Mouse (Mus musculus): Measurements from ENCODE around the gene Isoc2a. TPM values are rescaled to one million over a fixed set of nuclear protein-coding genes. Genes with fewer than 3 reads are reported as not detected.

Isoc2a gene
- polyA plus RNA-seq, 1 experiment from 2014 or later = 1.1 TPM

- Histone ChIP-seq H3K9ac (ENCODE audit: low read depth, low read length) (no peak within 1 kb of the TSS), H3K27ac (ENCODE audit: low read depth, low read length) (no peak within 1 kb of the TSS)
These were observed 32.6 kb upstream of the Isoc2a start, which contains the start of gene Shisa7 for GRCm38 (mm10) chr7:4844245-4844916. Gene Shisa7 (minus strand): TSS chr7:4844696.

DNA sequence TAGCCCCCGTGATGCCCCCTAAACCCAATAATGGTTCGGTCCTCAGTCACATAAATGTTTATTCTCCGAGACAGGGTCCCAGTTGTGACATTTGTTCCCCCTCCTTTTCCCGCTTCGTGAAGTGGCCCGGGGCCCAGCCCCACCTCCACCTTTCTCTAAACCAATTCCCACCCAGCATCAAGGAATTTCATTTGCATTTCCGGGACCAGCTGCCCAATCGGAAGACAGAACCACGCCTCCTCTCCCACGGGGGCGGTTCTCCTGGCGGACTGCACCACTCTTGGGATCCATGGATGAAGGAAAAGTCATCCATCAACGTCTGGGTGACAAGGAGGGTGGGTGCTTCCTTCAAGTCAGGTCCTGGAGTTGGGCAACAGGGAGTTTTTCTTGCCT lies 32.0 kb upstream of the Isoc2a start:
- Histone ChIP-seq H3K27me3 (ENCODE audit: control insufficient read depth, insufficient read depth, low read length) (peaks cover 47% of the 10 kb centered on the region), H3K4me2 (peak overlapping the region; percentile 63), H3K9ac (ENCODE audit: low read depth, low read length) (no peak overlapping the region), H3K36me3 (ENCODE audit: control insufficient read depth, insufficient read depth, low read length) (no peaks in the 10 kb centered on the region), H3K27ac (ENCODE audit: low read depth, low read length) (no peak overlapping the region), H3K4me1 (ENCODE audit: control insufficient read depth, insufficient read depth, low read length) (peaks cover 9% of the 10 kb centered on the region), H3K9me3 (replicated peaks; ENCODE audit: control insufficient read depth, low read length) (0 out of 2 replicates have a peak, but pooled peaks cover 3% of the 10 kb centered on the region), H3K4me3 (ENCODE audit: low read depth, low read length) (peak overlapping the region; percentile 36)
- ATAC-seq (replicated peaks; ENCODE audit: insufficient number of reproducible peaks, low FRiP score, low TSS enrichment) = peak; percentile 36; the same call in 1 of the 2 replicates
- under 1% methylated on average over 13 of the region's 13 CpGs for WGBS (ENCODE audit: insufficient replicate concordance)

More at GRCm38 (mm10) chr7:4844245-4844916, 32.6 kb upstream of the Isoc2a start, which contains the start of gene Shisa7:
- Histone ChIP-seq H3K4me1 (ENCODE audit: control insufficient read depth, insufficient read depth, low read length) (peaks cover 9% of the 10 kb centered on the region), H3K4me2 (peak within 1 kb of the TSS; percentile 63), H3K27me3 (ENCODE audit: control insufficient read depth, insufficient read depth, low read length) (peaks cover 47% of the 10 kb centered on the region), H3K36me3 (ENCODE audit: control insufficient read depth, insufficient read depth, low read length) (no peaks in the 10 kb centered on the region), H3K9me3 (replicated peaks; ENCODE audit: control insufficient read depth, low read length) (0 out of 2 replicates have a peak, but pooled peaks cover 3% of the 10 kb centered on the region), H3K4me3 (ENCODE audit: low read depth, low read length) (peak within 1 kb of the TSS; percentile 36)
- WGBS (ENCODE audit: insufficient replicate concordance) = under 1% methylated on average over 41 of the region's 41 CpGs
- 0 out of 2 replicates have a peak, but pooled peaks have one; percentile 6 for ATAC-seq (replicated peaks; ENCODE audit: insufficient number of reproducible peaks, low FRiP score, low TSS enrichment)

DNA sequence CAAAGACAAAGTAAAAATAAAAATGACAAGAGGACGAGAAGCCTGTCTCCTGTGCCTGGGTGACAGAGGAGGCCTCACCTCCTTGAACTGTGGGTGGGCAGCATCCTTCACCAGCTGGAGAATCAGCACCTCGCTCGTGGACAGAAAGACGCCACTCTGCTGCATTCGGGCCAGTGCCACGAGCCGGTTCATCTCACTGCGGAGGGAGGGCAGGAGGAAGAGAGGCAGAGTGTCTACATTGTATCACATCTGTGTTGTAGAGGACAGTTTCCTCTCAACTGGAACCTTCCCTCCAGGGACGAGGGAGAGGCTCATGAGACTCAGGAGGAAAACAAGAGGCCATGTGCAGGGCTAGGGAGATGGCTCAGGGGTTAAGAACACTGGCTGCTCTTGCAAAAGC lies 27.6 kb upstream of the Isoc2a start:
- 50% methylated on average over 9 of the region's 9 CpGs for WGBS (ENCODE audit: insufficient replicate concordance)
- Histone ChIP-seq H3K9ac (ENCODE audit: low read depth, low read length) (no peak overlapping the region), H3K27me3 (ENCODE audit: control insufficient read depth, insufficient read depth, low read length) (peaks cover 25% of the 10 kb centered on the region), H3K4me3 (ENCODE audit: low read depth, low read length) (no peak overlapping the region), H3K27ac (ENCODE audit: low read depth, low read length) (no peak overlapping the region), H3K4me1 (ENCODE audit: control insufficient read depth, insufficient read depth, low read length) (0 out of 2 replicates have a peak, but pooled peaks cover 3% of the 10 kb centered on the region), H3K9me3 (replicated peaks; ENCODE audit: control insufficient read depth, low read length) (0 out of 2 replicates have a peak, but pooled peaks cover 3% of the 10 kb centered on the region), H3K4me2 (no peak overlapping the region), H3K36me3 (ENCODE audit: control insufficient read depth, insufficient read depth, low read length) (no peaks in the 10 kb centered on the region)
- ATAC-seq (replicated peaks; ENCODE audit: insufficient number of reproducible peaks, low FRiP score, low TSS enrichment) = no peak

DNA sequence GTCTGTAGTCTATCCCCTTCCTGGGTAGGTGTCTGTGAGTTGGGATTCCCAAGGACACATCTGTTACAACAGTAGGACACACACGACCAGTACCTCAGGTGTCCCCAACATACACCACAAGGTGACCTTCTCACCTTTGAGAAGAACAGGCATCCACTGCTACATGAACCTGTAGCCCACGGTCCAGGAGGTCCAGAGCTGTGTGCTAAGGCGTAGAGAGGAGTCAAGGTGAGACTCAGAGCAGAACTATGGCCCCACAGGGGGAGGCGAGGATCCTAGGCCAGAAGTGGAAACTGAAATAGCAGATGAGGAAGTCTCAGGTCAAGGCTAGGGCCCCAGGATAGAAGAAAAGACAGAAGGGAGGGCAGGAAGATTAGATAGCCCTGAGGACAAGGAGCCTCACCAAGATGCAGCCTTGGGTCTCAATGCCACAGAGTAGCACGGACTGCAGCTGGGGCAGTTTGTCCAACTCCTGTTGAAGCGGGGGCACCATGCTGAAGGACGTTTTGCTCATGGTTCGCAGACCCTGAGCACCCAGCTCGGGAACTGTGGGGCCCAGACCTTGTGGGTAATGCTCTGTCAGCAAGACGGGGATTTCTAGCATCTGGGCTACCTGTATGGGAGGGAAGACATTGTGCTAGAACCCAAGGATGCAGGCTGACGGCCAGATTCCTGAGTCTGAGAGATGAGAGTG lies 26.2 kb upstream of the Isoc2a start:
- Histone ChIP-seq H3K4me3 (ENCODE audit: low read depth, low read length) (no peak overlapping the region), H3K36me3 (ENCODE audit: control insufficient read depth, insufficient read depth, low read length) (no peaks in the 10 kb centered on the region), H3K4me1 (ENCODE audit: control insufficient read depth, insufficient read depth, low read length) (no peaks in the 10 kb centered on the region), H3K27ac (ENCODE audit: low read depth, low read length) (no peak overlapping the region), H3K4me2 (no peak overlapping the region), H3K27me3 (ENCODE audit: control insufficient read depth, insufficient read depth, low read length) (peaks cover 11% of the 10 kb centered on the region; the same call in 1 of the 2 replicates), H3K9ac (ENCODE audit: low read depth, low read length) (no peak overlapping the region), H3K9me3 (replicated peaks; ENCODE audit: control insufficient read depth, low read length) (0 out of 2 replicates have a peak, but pooled peaks cover 3% of the 10 kb centered on the region)
- no peak for ATAC-seq (replicated peaks; ENCODE audit: insufficient number of reproducible peaks, low FRiP score, low TSS enrichment)
- WGBS (ENCODE audit: insufficient replicate concordance) = 65% methylated on average over 11 of the region's 11 CpGs

GRCm38 (mm10) chr7:4851315-4851688 lies 25.7 kb upstream of the Isoc2a start:
- 68% methylated on average over 8 of the region's 8 CpGs for WGBS (ENCODE audit: insufficient replicate concordance)
- Histone ChIP-seq H3K4me2 (no peak overlapping the region), H3K4me3 (ENCODE audit: low read depth, low read length) (no peak overlapping the region), H3K9me3 (replicated peaks; ENCODE audit: control insufficient read depth, low read length) (0 out of 2 replicates have a peak, but pooled peaks cover 3% of the 10 kb centered on the region), H3K9ac (ENCODE audit: low read depth, low read length) (no peak overlapping the region), H3K27me3 (ENCODE audit: control insufficient read depth, insufficient read depth, low read length) (peaks cover 8% of the 10 kb centered on the region; the same call in 1 of the 2 replicates), H3K27ac (ENCODE audit: low read depth, low read length) (no peak overlapping the region), H3K36me3 (ENCODE audit: control insufficient read depth, insufficient read depth, low read length) (no peaks in the 10 kb centered on the region), H3K4me1 (ENCODE audit: control insufficient read depth, insufficient read depth, low read length) (no peaks in the 10 kb centered on the region)
- no peak for ATAC-seq (replicated peaks; ENCODE audit: insufficient number of reproducible peaks, low FRiP score, low TSS enrichment)

DNA sequence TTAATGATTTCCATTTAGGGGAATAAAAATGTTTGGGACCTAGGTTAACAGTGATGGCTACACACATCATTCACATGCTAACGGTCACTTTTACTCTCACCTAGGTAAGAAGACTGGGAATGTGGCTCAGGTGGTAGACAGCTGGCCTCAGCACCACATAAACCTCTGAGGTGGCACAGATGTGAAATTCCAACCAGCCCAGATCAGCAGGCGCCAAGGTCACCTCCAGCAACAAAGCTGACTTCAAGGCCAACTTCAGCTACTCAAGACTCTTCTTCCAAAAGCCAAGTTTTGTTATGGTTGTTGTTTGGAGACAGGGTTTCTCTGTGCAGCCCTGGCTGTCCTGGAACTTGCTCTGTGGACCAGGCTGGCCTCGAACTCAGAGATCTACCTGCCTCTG lies 23.3 kb upstream of the Isoc2a start:
- no peaks in the 10 kb centered on the region for H3K4me1 ChIP-seq (ENCODE audit: control insufficient read depth, insufficient read depth, low read length)
- H3K27ac ChIP-seq (ENCODE audit: low read depth, low read length) = no peak overlapping the region
- H3K4me2 ChIP-seq = no peak overlapping the region
- no peaks in the 10 kb centered on the region for H3K36me3 ChIP-seq (ENCODE audit: control insufficient read depth, insufficient read depth, low read length)
- no peak overlapping the region for H3K9ac ChIP-seq (ENCODE audit: low read depth, low read length)
- peaks cover 8% of the 10 kb centered on the region; the same call in 1 of the 2 replicates for H3K27me3 ChIP-seq (ENCODE audit: control insufficient read depth, insufficient read depth, low read length)
- no peak for ATAC-seq (replicated peaks; ENCODE audit: insufficient number of reproducible peaks, low FRiP score, low TSS enrichment)
- WGBS (ENCODE audit: insufficient replicate concordance) = 70% methylated on average over 3 of the region's 3 CpGs
- no peak overlapping the region for H3K4me3 ChIP-seq (ENCODE audit: low read depth, low read length)
- no peaks in the 10 kb centered on the region for H3K9me3 ChIP-seq (replicated peaks; ENCODE audit: control insufficient read depth, low read length)

DNA sequence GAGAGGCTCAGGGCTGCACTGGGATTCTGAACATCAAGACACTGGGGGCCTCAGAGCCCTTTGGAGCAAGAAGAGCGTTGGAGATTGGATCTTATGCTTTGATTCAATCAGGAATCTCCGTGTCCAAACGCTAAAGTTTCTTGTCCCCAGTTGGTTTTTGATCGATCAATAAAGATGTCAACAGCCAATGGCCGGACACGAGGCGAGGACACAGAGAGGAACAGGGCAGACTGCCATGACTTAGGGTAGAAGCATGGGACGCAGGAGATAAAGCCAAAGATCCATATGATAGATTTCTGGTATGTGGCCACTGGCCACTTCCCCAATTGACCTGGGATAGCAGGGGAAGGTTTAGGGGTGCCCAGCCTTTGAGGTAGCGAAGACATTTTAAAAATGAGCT lies 20.4 kb upstream of the Isoc2a start:
- H3K4me1 ChIP-seq (ENCODE audit: control insufficient read depth, insufficient read depth, low read length) = no peaks in the 10 kb centered on the region
- H3K9me3 ChIP-seq (replicated peaks; ENCODE audit: control insufficient read depth, low read length) = no peaks in the 10 kb centered on the region
- no peak overlapping the region for H3K9ac ChIP-seq (ENCODE audit: low read depth, low read length)
- ATAC-seq (replicated peaks; ENCODE audit: insufficient number of reproducible peaks, low FRiP score, low TSS enrichment) = no peak
- no peaks in the 10 kb centered on the region for H3K36me3 ChIP-seq (ENCODE audit: control insufficient read depth, insufficient read depth, low read length)
- WGBS (ENCODE audit: insufficient replicate concordance) = 76% methylated on average over 9 of the region's 9 CpGs
- H3K4me2 ChIP-seq = no peak overlapping the region
- peaks cover 5% of the 10 kb centered on the region for H3K27me3 ChIP-seq (ENCODE audit: control insufficient read depth, insufficient read depth, low read length)
- H3K27ac ChIP-seq (ENCODE audit: low read depth, low read length) = no peak overlapping the region
- H3K4me3 ChIP-seq (ENCODE audit: low read depth, low read length) = no peak overlapping the region

GRCm38 (mm10) chr7:4857321-4857720 lies 19.6 kb upstream of the Isoc2a start:
- no peak for ATAC-seq (replicated peaks; ENCODE audit: insufficient number of reproducible peaks, low FRiP score, low TSS enrichment)
- H3K4me3 ChIP-seq (ENCODE audit: low read depth, low read length) = no peak overlapping the region
- H3K4me1 ChIP-seq (ENCODE audit: control insufficient read depth, insufficient read depth, low read length) = no peaks in the 10 kb centered on the region
- no peak overlapping the region for H3K27ac ChIP-seq (ENCODE audit: low read depth, low read length)
- 56% methylated on average over 7 of the region's 7 CpGs for WGBS (ENCODE audit: insufficient replicate concordance)
- H3K9ac ChIP-seq (ENCODE audit: low read depth, low read length) = no peak overlapping the region
- H3K4me2 ChIP-seq = no peak overlapping the region
- no peaks in the 10 kb centered on the region for H3K36me3 ChIP-seq (ENCODE audit: control insufficient read depth, insufficient read depth, low read length)
- no peaks in the 10 kb centered on the region for H3K9me3 ChIP-seq (replicated peaks; ENCODE audit: control insufficient read depth, low read length)
- peaks cover 5% of the 10 kb centered on the region; the same call in 1 of the 2 replicates for H3K27me3 ChIP-seq (ENCODE audit: control insufficient read depth, insufficient read depth, low read length)

All from heart, embryonic 11.5 days (tissue).